Mouse (Mus musculus): ENCODE results near the gene Gm20388. TPM values are rescaled to one million over a fixed set of nuclear protein-coding genes. Genes with fewer than 3 reads are reported as not detected.

The Gm20388 gene
- polyA plus RNA-seq, 1 experiment, result 28.1 TPM

DNA sequence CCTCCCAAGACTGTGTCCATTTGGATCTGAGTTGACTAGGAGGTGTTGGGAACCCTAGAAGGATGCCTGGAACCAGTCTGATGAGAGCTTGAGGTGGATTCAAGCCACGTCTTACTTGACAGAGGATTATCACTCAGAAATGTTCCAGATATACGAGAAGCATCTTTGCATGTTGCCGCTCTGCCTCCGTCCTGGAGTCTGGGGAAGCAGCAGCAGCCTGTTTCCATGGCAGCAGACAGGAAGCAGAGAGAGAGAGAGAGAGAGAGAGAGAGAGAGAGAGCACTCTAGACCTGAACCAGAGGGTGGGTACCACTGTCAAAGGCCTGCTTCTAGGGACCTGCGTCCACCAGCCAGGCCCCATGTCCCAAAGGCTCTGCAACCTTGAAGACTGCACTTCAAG, 1386.0 kb downstream of the Gm20388 start:
- Histone ChIP-seq H3K27ac (ENCODE audit: insufficient read depth, low read length) (no peak overlapping the region), H3K4me3 (ENCODE audit: low read depth, low read length) (no peak overlapping the region), H3K9ac (ENCODE audit: low read depth, poor library complexity, severe bottlenecking) (no peak overlapping the region), H3K9me3 (replicated peaks; ENCODE audit: control insufficient read depth, insufficient read depth, low read length, poor library complexity, severe bottlenecking) (no peaks in the 10 kb centered on the region), H3K36me3 (ENCODE audit: control insufficient read depth, insufficient read depth, low read length, poor library complexity, severe bottlenecking) (no peaks in the 10 kb centered on the region), H3K4me1 (ENCODE audit: control insufficient read depth, insufficient read depth, low read length) (no peaks in the 10 kb centered on the region), H3K27me3 (ENCODE audit: control insufficient read depth, insufficient read depth, low read length, poor library complexity, severe bottlenecking) (no peaks in the 10 kb centered on the region)
- TF ChIP-seq CTCF (IDR thresholded peaks at IDR 0.05; ENCODE audit: low read depth, low read length), result no peak
- no peak for TF ChIP-seq EP300 (IDR thresholded peaks at IDR 0.05; ENCODE audit: insufficient read depth, low read depth, low read length)
- no peak for TF ChIP-seq POLR2A (IDR thresholded peaks at IDR 0.05; ENCODE audit: insufficient read depth, low read length)

DNA sequence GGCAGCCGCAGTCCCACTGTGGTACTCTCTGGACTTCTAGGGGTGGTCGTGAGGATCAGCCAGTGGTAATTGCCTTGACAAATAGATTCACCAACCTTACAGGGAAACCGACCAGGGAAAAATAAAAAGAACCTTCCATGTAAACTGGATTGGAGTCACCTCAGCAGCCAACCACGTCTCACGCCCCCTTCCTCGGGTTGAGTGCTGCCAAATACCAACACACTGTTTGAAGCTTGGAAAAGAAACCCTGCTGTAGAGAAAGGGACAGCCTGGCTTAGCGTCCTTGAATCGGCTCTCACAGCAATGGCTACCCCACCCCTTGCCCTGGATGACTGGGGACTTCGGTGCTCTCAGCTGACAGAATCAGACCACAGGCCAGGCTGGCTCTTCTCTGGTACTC, 1386.7 kb downstream of the Gm20388 start:
- TF ChIP-seq POLR2A (IDR thresholded peaks at IDR 0.05; ENCODE audit: insufficient read depth, low read length), result no peak
- TF ChIP-seq EP300 (IDR thresholded peaks at IDR 0.05; ENCODE audit: insufficient read depth, low read depth, low read length), result no peak
- TF ChIP-seq CTCF (IDR thresholded peaks at IDR 0.05; ENCODE audit: low read depth, low read length), result no peak
- H3K4me3 ChIP-seq (ENCODE audit: low read depth, low read length), result no peak overlapping the region
- no peak overlapping the region for H3K9ac ChIP-seq (ENCODE audit: low read depth, poor library complexity, severe bottlenecking)
- H3K9me3 ChIP-seq (replicated peaks; ENCODE audit: control insufficient read depth, insufficient read depth, low read length, poor library complexity, severe bottlenecking), result no peaks in the 10 kb centered on the region
- no peaks in the 10 kb centered on the region for H3K36me3 ChIP-seq (ENCODE audit: control insufficient read depth, insufficient read depth, low read length, poor library complexity, severe bottlenecking)
- no peaks in the 10 kb centered on the region for H3K27me3 ChIP-seq (ENCODE audit: control insufficient read depth, insufficient read depth, low read length, poor library complexity, severe bottlenecking)
- H3K27ac ChIP-seq (ENCODE audit: insufficient read depth, low read length), result no peak overlapping the region
- H3K4me1 ChIP-seq (ENCODE audit: control insufficient read depth, insufficient read depth, low read length), result no peaks in the 10 kb centered on the region

DNA sequence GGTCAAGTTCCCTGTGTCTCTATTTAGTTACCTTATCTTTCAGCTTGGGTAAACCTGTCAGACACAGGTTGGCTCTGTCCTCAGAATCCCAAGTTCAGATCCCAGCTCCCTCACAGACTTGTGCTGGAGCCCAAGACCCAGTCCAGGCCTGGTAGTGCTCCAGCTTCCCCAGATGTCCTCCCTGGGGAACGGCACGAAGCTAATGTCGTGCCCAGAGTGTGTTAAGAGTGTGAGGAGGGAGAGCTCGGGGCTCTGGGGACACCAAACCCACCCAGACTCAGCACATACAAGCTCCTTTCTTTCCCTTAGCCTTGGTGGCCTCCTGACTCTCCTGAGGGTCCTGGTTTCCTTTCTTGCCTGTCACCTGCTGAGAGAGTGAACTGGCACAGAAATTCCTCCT, 1389.4 kb downstream of the Gm20388 start:
- TF ChIP-seq CTCF (IDR thresholded peaks at IDR 0.05; ENCODE audit: low read depth, low read length), result no peak
- no peak for TF ChIP-seq EP300 (IDR thresholded peaks at IDR 0.05; ENCODE audit: insufficient read depth, low read depth, low read length)
- TF ChIP-seq POLR2A (IDR thresholded peaks at IDR 0.05; ENCODE audit: insufficient read depth, low read length), result no peak
- H3K4me1 ChIP-seq (ENCODE audit: control insufficient read depth, insufficient read depth, low read length), result no peaks in the 10 kb centered on the region
- no peak overlapping the region for H3K4me3 ChIP-seq (ENCODE audit: low read depth, low read length)
- H3K9me3 ChIP-seq (replicated peaks; ENCODE audit: control insufficient read depth, insufficient read depth, low read length, poor library complexity, severe bottlenecking), result no peaks in the 10 kb centered on the region
- no peaks in the 10 kb centered on the region for H3K27me3 ChIP-seq (ENCODE audit: control insufficient read depth, insufficient read depth, low read length, poor library complexity, severe bottlenecking)
- H3K9ac ChIP-seq (ENCODE audit: low read depth, poor library complexity, severe bottlenecking), result no peak overlapping the region
- no peak overlapping the region for H3K27ac ChIP-seq (ENCODE audit: insufficient read depth, low read length)
- no peaks in the 10 kb centered on the region for H3K36me3 ChIP-seq (ENCODE audit: control insufficient read depth, insufficient read depth, low read length, poor library complexity, severe bottlenecking)

DNA sequence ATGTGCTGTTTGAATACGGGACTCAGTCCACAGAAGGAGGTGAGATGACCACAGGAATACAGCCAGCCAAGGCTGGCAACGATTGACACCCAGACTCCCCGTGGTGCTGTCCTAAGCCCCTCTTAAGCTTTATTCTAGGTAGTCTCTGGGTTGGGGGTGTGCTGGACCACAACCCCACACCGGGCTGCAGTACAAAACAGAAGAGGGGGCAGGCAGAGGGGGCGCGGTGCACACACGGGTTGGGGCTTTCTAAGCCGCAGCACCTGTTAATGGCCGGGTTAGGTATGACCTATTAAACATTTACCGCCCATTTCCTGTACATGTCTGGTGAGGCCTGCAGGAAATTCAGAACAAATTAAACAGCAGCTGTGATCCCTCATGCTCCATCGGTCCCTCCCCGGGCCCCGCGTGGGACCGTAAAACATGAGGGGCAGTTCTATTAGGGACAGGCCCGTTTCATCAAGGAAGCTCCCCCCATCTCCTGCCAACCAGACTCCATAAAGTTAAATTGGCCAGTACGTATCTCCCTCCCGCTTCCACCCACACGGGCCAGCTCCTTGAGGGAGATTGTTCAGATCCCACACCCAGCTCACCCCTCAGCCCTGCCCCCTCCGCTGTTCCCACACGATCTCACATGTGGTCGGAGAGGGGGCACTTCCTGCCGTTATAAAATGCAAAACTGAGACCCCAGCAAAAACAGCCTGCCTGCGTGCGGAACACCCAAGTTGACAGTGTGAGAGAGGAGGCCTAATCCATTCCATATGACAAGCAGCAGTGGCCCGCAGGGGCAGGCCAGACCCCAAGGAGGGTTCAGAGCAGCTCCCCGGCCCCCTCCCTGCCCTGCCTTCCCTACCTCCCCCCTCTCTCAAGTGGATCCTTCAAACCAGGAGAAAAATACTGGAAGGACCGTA, 1390.1 kb downstream of the Gm20388 start:
- H3K27me3 ChIP-seq (ENCODE audit: control insufficient read depth, insufficient read depth, low read length, poor library complexity, severe bottlenecking), result no peaks in the 10 kb centered on the region
- no peak overlapping the region for H3K9ac ChIP-seq (ENCODE audit: low read depth, poor library complexity, severe bottlenecking)
- H3K4me3 ChIP-seq (ENCODE audit: low read depth, low read length), result peak overlapping the region; percentile 18; the same call in 1 of the 2 replicates

DNA sequence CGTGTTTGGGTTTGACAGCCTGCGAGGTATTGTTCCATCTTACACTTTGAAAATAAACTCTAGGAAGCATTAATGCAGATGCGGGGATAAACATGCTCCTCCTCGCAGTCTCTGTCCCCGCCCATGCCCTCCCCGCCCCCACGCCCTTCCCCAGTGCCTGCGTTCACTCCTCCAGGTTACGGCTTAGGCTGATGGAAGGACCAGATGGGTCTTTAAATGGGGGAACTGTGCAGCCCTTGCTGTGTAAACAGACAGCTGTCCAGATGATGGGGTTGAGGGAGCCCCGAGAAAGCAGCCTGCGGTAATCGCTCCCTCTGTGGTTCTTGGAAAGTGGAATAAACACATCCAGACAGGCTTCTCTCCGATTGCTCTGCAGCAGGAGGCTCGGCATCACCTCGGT, 1390.8 kb downstream of the Gm20388 start:
- TF ChIP-seq POLR2A (IDR thresholded peaks at IDR 0.05; ENCODE audit: insufficient read depth, low read length), result no peak
- no peak for TF ChIP-seq CTCF (IDR thresholded peaks at IDR 0.05; ENCODE audit: low read depth, low read length)
- no peak for TF ChIP-seq EP300 (IDR thresholded peaks at IDR 0.05; ENCODE audit: insufficient read depth, low read depth, low read length)
- no peaks in the 10 kb centered on the region for H3K9me3 ChIP-seq (replicated peaks; ENCODE audit: control insufficient read depth, insufficient read depth, low read length, poor library complexity, severe bottlenecking)
- H3K4me3 ChIP-seq (ENCODE audit: low read depth, low read length), result no peak overlapping the region
- H3K36me3 ChIP-seq (ENCODE audit: control insufficient read depth, insufficient read depth, low read length, poor library complexity, severe bottlenecking), result no peaks in the 10 kb centered on the region
- H3K27ac ChIP-seq (ENCODE audit: insufficient read depth, low read length), result no peak overlapping the region
- no peak overlapping the region for H3K9ac ChIP-seq (ENCODE audit: low read depth, poor library complexity, severe bottlenecking)
- no peaks in the 10 kb centered on the region for H3K27me3 ChIP-seq (ENCODE audit: control insufficient read depth, insufficient read depth, low read length, poor library complexity, severe bottlenecking)
- H3K4me1 ChIP-seq (ENCODE audit: control insufficient read depth, insufficient read depth, low read length), result no peaks in the 10 kb centered on the region

More for the DNA sequence above, 1390.1 kb downstream of the Gm20388 start:
- H3K27ac ChIP-seq (ENCODE audit: insufficient read depth, low read length), result no peak overlapping the region
- H3K36me3 ChIP-seq (ENCODE audit: control insufficient read depth, insufficient read depth, low read length, poor library complexity, severe bottlenecking), result no peaks in the 10 kb centered on the region
- H3K9me3 ChIP-seq (replicated peaks; ENCODE audit: control insufficient read depth, insufficient read depth, low read length, poor library complexity, severe bottlenecking), result no peaks in the 10 kb centered on the region
- no peaks in the 10 kb centered on the region for H3K4me1 ChIP-seq (ENCODE audit: control insufficient read depth, insufficient read depth, low read length)
- TF ChIP-seq CTCF (IDR thresholded peaks at IDR 0.05; ENCODE audit: low read depth, low read length) (no peak), POLR2A (IDR thresholded peaks at IDR 0.05; ENCODE audit: insufficient read depth, low read length) (no peak)

DNA sequence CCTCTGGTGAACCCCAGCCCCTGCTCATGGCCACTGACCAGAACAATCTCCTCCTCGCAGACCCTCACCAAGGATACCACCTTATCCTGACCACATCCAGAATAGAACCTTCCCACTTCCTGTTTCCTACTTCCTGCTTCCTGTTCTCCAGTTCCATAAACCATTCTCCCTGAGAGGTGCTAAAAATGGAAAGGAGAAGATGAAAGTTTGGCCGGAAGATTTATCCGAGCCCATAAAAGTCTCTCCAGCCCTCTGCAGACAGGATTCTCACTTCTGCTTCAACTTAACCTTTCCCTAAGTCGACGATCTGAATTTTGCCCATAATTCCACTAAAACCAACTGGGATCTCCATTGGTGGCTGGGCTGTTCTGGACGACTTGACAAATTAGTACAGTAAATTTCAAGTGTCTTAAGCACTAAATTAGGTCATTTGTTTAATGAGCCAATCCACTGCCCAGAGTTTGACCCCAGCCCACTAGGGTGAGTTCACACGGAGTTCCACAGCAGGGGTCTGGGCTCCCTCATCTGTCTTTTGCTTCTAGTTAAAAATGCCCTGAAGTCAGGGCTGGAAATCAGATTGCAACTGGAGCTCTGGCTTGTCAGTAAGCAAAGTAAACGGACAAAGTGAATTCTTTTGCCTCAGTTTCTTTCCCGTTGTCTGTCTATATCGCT, 1391.5 kb downstream of the Gm20388 start:
- no peaks in the 10 kb centered on the region for H3K27me3 ChIP-seq (ENCODE audit: control insufficient read depth, insufficient read depth, low read length, poor library complexity, severe bottlenecking)
- H3K4me1 ChIP-seq (ENCODE audit: control insufficient read depth, insufficient read depth, low read length), result no peaks in the 10 kb centered on the region
- TF ChIP-seq CTCF (IDR thresholded peaks at IDR 0.05; ENCODE audit: low read depth, low read length) (no peak), POLR2A (IDR thresholded peaks at IDR 0.05; ENCODE audit: insufficient read depth, low read length) (no peak), EP300 (IDR thresholded peaks at IDR 0.05; ENCODE audit: insufficient read depth, low read depth, low read length) (no peak)
- H3K27ac ChIP-seq (ENCODE audit: insufficient read depth, low read length), result no peak overlapping the region
- no peak overlapping the region for H3K4me3 ChIP-seq (ENCODE audit: low read depth, low read length)
- H3K36me3 ChIP-seq (ENCODE audit: control insufficient read depth, insufficient read depth, low read length, poor library complexity, severe bottlenecking), result no peaks in the 10 kb centered on the region
- H3K9me3 ChIP-seq (replicated peaks; ENCODE audit: control insufficient read depth, insufficient read depth, low read length, poor library complexity, severe bottlenecking), result no peaks in the 10 kb centered on the region
- no peak overlapping the region for H3K9ac ChIP-seq (ENCODE audit: low read depth, poor library complexity, severe bottlenecking)

Data from ES-Bruce4 (cell line).